Mouse (Mus musculus) olfactory bulb, adult 2 months (tissue): ENCODE results near the gene Olfr1339.

ENCODE experiments used
- CTCF ChIP-seq: fragments of 200-500 bp; IDR thresholded peaks from 2 replicates; pipeline ENCODE4 v1.5.1; 2012; ENCODE audit warnings: low read depth, mild to moderate bottlenecking, low read length, moderate library complexity; ENCODE audit not compliant: insufficient read depth
- POLR2A ChIP-seq: fragments of 200-500 bp; IDR thresholded peaks from 2 replicates; pipeline ENCODE4 v1.6.1; 2012; ENCODE audit warnings: mild to moderate bottlenecking, low read depth, low read length, moderate library complexity; ENCODE audit not compliant: insufficient read depth

- TF ChIP-seq CTCF (no peak), POLR2A (no peak)
These were observed 20.3 kb upstream of the Olfr1339 start for GRCm38 (mm10) chr4:118711656-118712055.
